Mouse (Mus musculus) lung, postnatal 25 days (tissue): ENCODE results near the gene Fhod1.
"Not testable (repeated sequence)": the region's sequence is repeated elsewhere in the genome, so short reads cannot be mapped to it uniquely, and the experiment has no call there.

ENCODE experiments used
- DNase-seq: peaks from one replicate; pipeline ENCODE4 v3.0.0; 2022; ENCODE audit warnings: low spot score

Fhod1 gene

GRCm38 (mm10) chr8:105295256-105295655 is 52.5 kb downstream of the Fhod1 start:
- no peak for DNase-seq

GRCm38 (mm10) chr8:105294776-105295175 is 53.0 kb downstream of the Fhod1 start:
- DNase-seq, result no peak

- DNase-seq, result no peak
Measured at GRCm38 (mm10) chr8:105293405-105293804, 54.3 kb downstream of the Fhod1 start.

GRCm38 (mm10) chr8:105292471-105292870 is 55.3 kb downstream of the Fhod1 start:
- no peak for DNase-seq

- DNase-seq, result not testable (repeated sequence)
Measured at GRCm38 (mm10) chr8:105291802-105292201, 56.0 kb downstream of the Fhod1 start.

GRCm38 (mm10) chr8:105291364-105291763 is 56.4 kb downstream of the Fhod1 start:
- not testable (repeated sequence) for DNase-seq

- peak; percentile 92 for DNase-seq
Measured at GRCm38 (mm10) chr8:105290554-105291314, 57.0 kb downstream of the Fhod1 start.

- DNase-seq, result no peak
Measured at GRCm38 (mm10) chr8:105289805-105290460, 57.8 kb downstream of the Fhod1 start, which contains the start of gene 4931428F04Rik. Gene 4931428F04Rik, minus strand, starts transcription at chr8:105289864.

- DNase-seq, result peak; percentile 93
Measured at GRCm38 (mm10) chr8:105288958-105289732, 58.6 kb downstream of the Fhod1 start.

GRCm38 (mm10) chr8:105288231-105288630 is 59.5 kb downstream of the Fhod1 start:
- DNase-seq, result no peak

GRCm38 (mm10) chr8:105286907-105287306 is 60.8 kb downstream of the Fhod1 start:
- DNase-seq, result no peak

GRCm38 (mm10) chr8:105285514-105285913 is 62.2 kb downstream of the Fhod1 start:
- no peak for DNase-seq

GRCm38 (mm10) chr8:105283074-105283473 is 64.7 kb downstream of the Fhod1 start:
- no peak for DNase-seq

GRCm38 (mm10) chr8:105282239-105282638 is 65.5 kb downstream of the Fhod1 start:
- DNase-seq, result no peak

GRCm38 (mm10) chr8:105281821-105282220 is 65.9 kb downstream of the Fhod1 start:
- DNase-seq, result no peak

GRCm38 (mm10) chr8:105280567-105280966 is 67.2 kb downstream of the Fhod1 start:
- DNase-seq, result no peak
